Mouse (Mus musculus): ENCODE results near the gene Lpar2.

GRCm38 (mm10) chr8:69860807-69861206, 38.6 kb downstream of the Lpar2 start:
- TF ChIP-seq TCF3 (IDR thresholded peaks at IDR 0.05; ENCODE audit: insufficient read length, low read depth) (no peak), POLR2A (IDR thresholded peaks at IDR 0.05; ENCODE audit: insufficient read length, low read depth) (no peak), MYOD1 (IDR thresholded peaks at IDR 0.05; ENCODE audit: control insufficient read depth in 1 of 3, insufficient read length in 2 of 3, low read depth in 2 of 3) (no peak), USF1 (IDR thresholded peaks at IDR 0.05; ENCODE audit: low read depth) (no peak), SRF (IDR thresholded peaks at IDR 0.05; ENCODE audit: control insufficient read depth, insufficient read length, low read depth) (no peak), E2F4 (IDR thresholded peaks at IDR 0.05; ENCODE audit: insufficient read depth) (no peak), MAX (IDR thresholded peaks at IDR 0.05; ENCODE audit: low read depth) (no peak)
